Mouse (Mus musculus): ENCODE results near the gene Tspan32. TPM values are rescaled to one million over a fixed set of nuclear protein-coding genes. Genes with fewer than 3 reads are reported as not detected.

Tspan32 gene
- total RNA-seq (2021) = under 1 TPM; 0.22 to 0.47 TPM
- long read RNA-seq, experiment 1 = 0 reads
- long read RNA-seq, experiment 2, partial matches to known transcripts = 0 of 1 reads
- long read RNA-seq, experiment 2, other reads (novel, unspliced or antisense) = 0 of 1 reads

DNA sequence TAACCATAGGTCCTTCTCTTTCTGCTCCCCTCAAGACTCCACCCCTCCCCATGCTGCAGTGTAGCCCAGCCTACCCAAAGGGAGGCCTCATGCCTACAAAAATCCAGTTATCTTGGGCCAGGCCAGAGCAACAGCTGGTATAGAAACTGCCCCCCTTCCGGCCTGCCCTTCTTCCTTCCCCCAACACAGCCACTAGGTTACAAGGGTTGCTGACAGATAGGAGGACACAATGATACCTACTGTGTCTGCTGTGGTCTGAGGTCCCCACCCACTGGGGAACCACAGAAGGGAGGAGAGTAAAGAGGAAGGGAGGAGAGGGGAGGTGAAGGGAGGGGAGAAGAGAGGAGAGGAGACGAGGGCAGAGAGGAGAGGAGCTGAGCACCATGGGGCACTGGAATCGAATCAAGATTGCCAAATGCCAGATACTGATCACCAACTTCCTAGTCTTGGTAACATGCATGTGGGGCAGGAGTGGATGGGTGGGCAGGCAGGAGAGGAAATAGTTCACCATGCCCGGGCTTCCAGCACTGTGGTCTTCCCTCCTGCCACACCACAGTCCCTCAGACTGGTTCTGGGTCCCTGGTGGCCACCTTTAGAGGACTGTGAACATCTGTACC, at the start of gene Tspan32:
TSS of gene Tspan32 (plus strand) at position 320 of the 617 bp plus-strand sequence.
- no peak for DNase-seq
- intact Hi-C loops (cut with DNase I; ENCODE audit: low total_unique reads) = loop anchor here (5.0 to 10.0 kb wide), 2 partner anchors 132 to 470 kb away; partner anchors contain the start of gene Slc22a18

DNA sequence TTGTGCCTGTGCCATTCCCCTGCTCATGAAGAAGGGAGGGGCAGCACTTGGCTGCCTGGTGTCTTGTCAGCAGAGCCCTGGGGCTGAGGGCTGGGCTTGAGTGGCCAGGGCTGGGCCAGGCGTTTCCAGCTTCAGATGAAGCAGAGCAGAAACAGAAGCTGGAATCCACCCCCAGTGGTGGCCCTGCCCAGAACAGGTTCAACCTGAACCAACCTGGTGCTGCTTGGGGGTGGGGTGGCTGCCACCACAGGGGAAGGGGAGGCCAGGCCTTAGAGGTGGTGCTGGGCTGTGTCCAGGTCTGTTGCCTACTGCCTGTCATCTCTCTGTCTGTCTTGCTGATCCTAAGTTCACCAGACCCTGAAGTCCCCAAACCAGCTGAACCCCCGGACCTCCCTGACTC, 48.8 kb upstream of the Tspan32 start:
- intact Hi-C loops (cut with DNase I; ENCODE audit: low total_unique reads) = no loop called here
- DNase-seq = no peak

DNA sequence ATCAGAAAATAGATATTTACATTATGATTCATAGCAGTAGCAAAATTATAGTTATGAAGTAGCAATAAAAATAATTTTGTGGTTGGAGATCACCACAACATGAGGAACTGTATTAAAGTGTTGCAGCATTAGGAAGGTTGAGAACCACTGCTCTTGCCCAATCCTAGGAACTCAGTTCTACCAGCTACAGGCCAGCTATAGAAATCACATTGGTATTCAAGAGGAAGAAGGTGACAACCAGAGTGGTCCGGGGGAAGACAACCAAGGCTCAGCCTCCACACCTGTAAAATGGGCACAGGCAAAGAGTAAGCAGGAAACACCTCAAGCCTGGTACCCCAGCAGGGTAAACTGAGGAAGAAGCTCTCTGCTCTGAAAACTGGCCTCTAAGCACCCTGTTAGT, 46.0 kb upstream of the Tspan32 start:
- intact Hi-C loops (cut with DNase I; ENCODE audit: low total_unique reads) = no loop called here
- DNase-seq = no peak

DNA sequence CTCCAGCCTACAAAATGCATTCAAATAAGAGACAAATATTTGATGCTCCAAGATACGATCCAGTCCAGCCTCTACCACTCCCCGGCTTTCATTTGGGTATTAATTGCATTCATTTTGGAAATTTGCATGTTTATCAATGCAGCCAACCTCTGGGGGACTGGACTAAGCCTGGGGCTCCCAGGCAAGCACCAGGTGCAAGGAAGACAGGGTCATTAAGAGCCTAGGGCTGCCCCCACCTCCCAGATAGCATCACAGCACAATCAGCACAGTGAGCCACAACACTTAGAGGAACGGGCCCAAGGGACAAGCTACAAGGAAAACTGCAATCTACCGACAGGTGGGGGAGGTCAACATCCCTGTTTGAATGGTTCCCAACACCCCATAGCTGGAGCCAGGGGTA, 45.1 kb upstream of the Tspan32 start:
- no peak for DNase-seq
- intact Hi-C loops (cut with DNase I; ENCODE audit: low total_unique reads) = no loop called here

DNA sequence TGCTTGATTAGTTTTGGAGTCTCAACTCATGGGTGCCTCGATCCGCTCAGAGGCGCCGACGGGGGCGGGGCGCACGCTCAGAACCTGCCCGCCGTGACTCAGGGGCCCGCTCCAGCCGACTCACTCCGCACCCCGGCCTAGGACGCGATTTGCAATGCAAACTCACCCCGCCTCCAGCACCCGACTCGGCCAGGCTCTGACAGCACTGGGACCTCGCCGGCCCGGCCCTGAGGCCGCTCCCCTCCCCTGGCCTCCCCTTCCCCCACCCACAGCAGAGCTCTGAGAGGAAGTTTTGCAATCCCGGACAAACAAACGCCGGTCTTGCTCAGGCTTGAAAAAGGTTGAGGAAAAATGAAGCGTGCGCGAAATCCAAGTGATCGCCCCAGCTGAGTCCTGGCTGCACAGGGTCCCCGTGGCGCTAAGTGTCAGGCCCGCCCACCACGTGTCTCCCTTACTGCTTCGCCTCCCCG, 37.4 kb upstream of the Tspan32 start:
- intact Hi-C loops (cut with DNase I; ENCODE audit: low total_unique reads) = no loop called here
- DNase-seq = peak; percentile 25

DNA sequence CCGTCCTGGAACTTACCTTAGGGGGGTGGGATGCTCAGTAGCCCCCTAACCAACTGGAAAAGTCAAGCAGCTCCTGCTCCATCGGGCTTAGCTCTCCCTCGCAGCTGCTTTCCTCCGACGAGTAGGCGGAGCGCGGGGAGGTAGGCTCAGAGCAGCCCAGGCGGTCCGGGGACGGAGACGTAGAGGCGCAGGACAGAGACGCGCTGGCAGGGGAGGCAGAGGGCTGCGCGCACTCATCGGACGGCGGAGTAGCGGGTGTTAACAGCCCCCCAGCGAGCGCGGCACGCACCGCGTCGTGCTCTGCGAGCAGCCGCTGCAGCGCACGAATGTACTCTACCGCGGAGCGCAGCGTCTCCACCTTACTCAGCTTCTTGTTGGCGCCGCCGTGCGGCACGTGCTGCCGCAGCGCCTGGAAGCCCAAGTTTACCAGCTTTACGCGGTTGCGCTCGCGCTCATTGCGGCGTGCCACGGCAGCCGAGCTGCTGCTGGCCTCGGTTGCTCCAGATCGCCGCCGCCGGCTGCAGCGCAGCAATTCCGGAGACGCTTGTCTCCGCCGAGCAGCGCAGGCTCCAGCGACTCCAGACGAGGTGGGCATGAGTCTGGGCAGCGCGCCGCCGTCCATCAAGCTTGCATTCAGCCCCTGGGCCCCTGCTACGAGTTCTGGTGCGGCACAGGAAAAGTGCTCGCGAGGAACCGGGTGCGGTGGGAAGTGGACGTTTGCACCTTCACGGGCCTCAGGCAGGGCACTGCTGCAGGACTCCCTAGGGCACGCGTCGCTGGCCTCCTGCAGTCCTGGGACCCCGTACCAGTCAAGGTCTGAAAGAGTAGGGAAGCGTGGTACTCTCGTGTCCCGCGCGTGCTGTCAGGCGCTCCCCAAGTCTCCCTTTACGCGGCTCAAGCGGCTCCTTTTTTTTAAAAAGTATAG, 36.7 kb upstream of the Tspan32 start:
- intact Hi-C loops (cut with DNase I; ENCODE audit: low total_unique reads) = no loop called here
- peak; percentile 7 for DNase-seq

DNA sequence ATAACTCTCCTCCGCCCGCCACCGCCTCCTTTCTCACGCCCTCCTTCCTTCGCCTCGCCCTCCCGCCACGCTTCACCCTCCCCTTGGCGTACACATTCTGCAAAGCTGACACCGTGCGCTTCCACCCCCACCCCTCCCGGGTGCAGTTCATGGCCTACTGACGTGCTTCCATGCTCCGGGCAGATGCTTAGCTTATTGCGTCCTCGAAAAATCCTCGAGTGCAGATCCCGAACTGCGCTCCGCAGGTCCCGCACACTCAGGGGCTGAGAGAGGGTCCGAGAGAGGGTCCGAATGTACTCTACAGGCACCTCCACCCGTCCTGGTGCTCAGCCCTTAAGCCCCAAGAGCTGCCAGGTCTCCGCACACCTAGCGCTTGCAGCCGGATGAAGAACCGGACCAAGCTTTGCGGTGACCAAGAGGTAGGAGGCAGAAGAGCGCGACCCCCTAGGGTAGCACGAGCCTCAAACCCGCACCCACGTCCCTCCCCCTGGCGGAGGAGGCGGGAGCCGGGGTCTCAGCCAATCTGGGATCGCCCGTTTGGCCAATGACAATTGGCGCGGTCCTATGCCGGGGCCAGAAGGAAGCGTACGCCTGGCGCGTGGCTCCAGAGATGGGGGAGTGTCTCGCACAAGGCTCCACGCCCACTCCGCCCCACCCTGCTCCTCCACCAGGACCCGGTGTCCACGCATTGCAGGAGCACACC, 35.9 kb upstream of the Tspan32 start, which contains the start of gene Ascl2:
TSS of gene Ascl2 (minus strand) at position 456 of the 703 bp plus-strand sequence.
- no peak for DNase-seq
- intact Hi-C loops (cut with DNase I; ENCODE audit: low total_unique reads) = no loop called here

DNA sequence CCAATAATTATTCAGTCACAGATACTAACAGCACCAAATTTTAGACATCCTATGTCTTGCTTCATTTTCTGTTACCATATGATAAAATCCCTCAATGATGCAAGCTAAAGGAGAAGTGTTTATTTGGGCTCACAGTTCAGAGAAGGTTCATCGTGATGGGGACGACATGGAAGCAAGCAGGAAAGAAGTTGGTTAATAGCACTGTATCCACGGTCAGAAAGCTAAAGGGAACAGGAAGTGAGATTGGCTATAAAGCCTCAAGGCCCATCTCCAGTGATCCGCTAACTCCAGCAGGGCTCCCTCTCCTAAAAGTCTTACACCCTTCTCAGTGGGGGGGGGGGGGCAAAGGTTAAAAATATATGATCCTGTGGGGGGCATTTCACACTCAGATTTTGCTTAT, 22.9 kb upstream of the Tspan32 start:
- DNase-seq = no peak
- intact Hi-C loops (cut with DNase I; ENCODE audit: low total_unique reads) = no loop called here

DNA sequence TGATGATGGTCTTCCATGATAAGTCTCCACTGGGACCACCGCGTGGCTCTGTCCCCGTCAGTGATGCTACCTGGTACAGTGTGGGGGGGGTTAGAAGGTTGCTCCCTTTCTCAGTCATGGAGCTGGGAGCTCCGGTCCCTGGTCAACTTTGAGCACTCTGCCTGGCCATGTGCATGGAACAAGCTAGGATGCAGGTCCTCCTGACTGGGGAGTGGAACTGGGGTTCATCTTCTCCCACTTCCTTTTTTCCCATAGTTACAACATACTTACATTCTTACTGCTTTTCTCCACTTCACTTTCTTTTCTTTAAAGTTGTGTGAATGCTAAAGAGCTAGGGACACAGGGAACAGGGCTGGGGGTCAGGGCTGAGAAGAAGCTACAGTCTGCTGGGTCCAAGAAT, 19.7 kb upstream of the Tspan32 start:
- intact Hi-C loops (cut with DNase I; ENCODE audit: low total_unique reads) = no loop called here
- DNase-seq = no peak

DNA sequence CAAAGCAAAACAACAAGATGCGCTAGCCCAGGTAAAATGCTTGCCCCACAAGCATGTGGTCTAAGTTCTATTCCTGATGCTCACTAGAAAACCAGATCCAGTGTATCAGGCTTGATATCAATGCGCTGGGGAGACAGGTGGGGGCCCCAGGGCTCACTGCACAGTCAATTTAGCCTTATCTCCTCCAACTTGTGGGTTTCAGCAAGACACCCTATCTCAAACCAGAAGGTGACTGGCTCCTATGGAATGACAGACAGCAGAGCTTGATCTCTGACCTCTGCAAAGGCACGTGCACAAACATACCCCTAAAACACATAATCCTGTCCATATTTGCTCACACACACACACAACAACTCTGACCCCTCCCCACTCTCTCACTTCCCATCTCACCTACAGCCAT, 17.1 kb upstream of the Tspan32 start:
- intact Hi-C loops (cut with DNase I; ENCODE audit: low total_unique reads) = no loop called here
- DNase-seq = no peak

DNA sequence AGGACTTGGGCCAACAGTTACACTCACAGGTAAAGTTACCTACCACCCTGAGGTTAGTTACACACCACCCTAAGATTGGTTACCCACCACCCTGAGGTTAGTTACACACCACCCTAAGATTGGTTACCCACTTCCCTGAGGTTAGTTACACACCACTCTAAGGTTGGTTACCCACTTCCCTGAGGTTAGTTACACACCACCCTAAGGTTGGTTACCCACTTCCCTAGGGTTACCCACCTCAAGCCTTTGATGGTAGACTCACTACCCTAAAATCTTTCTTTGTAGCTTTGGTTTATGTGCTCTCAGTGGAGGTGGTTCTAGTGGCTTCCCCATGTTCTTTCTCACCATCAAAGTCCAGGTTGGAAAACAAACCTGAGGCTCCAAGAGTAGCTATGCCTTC, 9.8 kb upstream of the Tspan32 start:
- intact Hi-C loops (cut with DNase I; ENCODE audit: low total_unique reads) = no loop called here
- DNase-seq = no peak

DNA sequence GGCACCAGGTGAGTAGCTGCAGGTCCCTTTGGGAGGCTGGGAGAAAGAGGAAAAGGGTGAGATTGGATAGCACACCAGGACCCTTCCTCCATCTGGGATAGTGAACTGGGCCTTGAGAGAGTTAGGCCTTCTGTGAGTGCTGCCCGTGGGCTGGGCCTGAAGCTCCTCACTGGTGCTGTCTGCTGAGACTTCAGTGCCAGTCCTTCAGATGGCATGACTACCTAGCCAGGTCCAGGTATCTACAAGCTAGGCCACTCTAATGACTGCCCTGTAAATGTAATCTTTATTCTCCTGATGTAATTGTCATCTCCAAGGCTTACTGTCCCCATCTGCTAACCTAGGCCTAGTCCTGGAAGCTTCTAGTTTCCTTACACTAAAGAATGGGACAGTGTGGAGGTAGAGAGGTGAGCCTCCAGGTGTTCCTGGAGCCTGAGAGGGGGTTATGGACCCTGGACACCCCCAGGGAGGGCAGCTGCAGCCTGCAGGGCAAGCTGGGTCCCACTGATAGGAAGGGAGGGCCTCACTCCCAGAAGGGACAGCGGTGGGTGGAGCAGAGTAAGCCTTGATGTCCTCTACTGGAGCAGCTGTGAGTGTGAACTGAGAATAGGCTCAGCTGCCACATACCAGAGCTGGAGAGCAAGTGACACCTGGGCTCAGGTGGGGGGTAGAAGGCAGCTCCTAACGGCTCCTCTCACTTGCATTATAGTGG, 9.1 kb upstream of the Tspan32 start:
- intact Hi-C loops (cut with DNase I; ENCODE audit: low total_unique reads) = no loop called here
- no peak for DNase-seq

DNA sequence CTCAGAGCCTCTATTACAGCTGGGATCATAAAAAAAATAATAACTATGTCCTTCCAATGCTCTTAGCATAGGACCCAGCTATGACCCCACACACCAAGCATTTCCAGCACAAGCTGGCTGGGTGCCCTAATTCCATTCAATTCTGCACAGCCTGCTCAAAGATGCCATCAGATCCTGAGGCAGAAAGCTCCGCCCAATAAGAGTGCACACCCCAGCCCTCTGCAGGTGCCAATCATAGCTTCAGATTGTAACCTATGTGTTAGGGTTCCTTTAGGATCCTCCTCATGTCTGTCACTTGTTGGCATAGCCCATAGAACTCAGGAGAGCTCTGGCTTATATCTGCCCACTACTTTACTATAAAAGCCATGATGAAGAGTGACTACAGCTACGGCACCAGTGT, 7.8 kb upstream of the Tspan32 start:
- no peak for DNase-seq
- intact Hi-C loops (cut with DNase I; ENCODE audit: low total_unique reads) = no loop called here

DNA sequence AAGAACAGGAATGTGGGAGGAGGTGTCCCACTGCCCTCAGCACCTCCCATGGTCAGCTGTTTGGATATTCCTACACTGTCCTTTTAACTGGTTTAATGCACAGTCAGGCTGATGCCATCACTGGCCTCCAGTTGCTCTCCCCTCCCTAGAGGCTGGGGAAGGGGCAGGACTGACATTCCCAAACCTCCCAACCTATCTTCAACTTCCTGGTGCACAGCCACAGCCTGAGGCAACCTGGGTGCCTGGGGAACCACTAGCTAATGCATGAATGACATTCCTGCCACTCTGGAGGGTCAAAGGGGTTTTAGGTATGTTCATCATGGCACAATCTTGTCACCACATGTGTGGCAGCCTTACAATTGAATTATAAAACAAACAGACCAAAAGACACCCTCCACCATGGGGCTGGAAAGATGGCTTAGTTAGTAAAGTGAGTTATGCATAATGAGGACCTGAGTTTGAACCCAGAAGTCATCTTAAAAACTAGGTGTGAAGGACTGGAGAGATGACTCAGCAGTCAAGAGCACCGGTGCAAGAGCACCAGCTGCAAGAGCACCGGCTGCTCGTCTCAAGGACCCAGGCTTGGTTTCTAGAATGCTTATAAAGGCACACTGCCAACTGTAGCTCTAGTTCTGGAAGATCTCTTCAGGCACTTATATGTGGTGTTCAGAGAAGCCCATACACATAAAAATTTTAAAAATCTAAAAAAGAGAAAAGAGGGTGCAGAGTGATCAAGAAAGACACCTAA, 7.3 kb upstream of the Tspan32 start:
- intact Hi-C loops (cut with DNase I; ENCODE audit: low total_unique reads) = no loop called here
- no peak for DNase-seq

DNA sequence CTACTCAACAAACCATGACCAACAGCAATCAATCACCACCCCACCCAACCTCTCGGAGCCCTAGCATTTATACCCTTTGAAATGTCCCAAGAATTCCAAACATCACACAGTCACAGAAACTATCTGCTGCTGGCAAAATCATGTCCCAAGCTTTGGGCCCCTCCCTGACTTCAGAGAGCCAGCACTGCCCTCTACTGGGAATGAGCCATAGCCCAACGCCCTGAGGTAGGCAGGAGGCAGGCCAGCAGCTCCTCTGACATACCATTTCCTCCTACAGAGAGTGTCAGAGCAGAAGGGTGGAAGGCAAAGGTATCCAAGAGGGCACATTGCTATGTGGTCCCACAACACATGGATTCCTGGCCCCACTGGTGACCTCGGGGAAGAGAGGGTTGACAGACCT, 2.2 kb upstream of the Tspan32 start:
- intact Hi-C loops (cut with DNase I; ENCODE audit: low total_unique reads) = loop anchor here (10.0 kb wide), 1 partner anchor 472 kb away; the partner anchor contains the start of gene Slc22a18
- no peak for DNase-seq

DNA sequence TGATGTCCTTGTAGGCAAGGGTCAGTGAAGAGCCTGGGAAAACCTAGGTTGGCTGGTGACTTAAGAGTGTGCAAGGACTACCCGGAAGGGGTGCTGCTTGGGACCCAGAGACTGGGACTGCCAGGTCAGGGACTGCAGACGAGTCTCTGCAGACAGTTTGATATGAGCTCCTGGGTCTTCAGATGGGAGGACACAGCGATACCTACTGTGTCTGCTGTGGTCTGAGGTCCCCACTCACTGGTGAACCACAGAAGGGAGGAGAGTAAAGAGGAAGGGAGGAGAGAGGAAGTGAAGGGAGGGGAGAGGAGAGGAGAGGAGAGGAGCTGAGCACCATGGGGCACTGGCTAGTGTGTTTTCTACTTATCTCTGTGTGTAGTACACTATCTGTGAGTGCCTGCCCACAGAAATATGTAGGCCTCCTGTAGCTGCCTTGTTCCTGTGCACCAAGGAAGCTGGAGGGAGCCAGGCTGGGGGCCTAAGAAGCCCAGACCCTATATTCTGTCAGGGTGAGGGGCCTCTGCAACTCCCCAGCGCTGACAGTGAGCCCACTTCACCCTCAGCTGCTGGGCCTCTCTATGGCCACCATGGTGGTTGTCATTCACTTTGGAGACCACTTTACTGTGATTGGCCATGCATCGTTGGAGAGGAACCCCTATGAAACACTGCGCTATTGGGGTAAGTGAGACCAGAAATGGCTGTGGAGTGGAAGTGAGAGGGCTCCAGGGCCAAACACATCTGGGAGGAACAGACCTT, 674 bp downstream of the Tspan32 start:
- DNase-seq = no peak
- intact Hi-C loops (cut with DNase I; ENCODE audit: low total_unique reads) = loop anchor here (2.0 to 10.0 kb wide), 3 partner anchors 81 to 469 kb away; partner anchors contain the start of gene Slc22a18

DNA sequence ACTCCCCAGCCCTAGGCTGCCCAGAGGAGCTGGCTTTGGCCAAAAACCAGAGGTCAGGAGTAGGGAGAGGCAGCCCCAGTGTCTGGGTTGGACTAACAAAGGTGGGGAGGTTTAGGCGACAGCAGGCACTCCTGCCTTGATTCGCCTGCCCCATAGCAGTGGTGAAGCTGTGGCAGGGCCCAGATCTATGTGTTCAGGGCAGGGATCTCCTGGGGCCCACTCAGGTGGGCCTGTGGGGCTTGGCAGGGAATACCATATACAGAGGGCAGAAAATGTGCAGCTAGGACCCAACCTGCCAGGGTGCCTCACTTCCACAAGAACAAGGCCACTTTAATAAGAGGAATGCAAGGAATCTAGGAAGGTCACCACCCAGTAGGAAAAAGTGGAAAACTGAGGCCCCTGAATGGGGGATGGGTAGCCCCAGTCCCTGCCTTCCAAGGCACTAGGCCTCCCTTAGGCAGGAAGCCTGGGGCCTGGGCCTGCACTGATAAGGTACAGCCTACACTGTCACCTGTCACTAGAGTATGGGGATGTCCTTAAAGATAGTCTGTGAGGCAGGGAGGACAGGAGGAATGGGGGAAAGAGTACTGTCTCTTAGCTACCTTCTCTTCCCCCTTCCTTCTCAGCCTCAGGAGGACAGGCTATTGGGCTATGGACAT, 1.4 kb downstream of the Tspan32 start:
- intact Hi-C loops (cut with DNase I; ENCODE audit: low total_unique reads) = loop anchor here (2.0 to 10.0 kb wide), 3 partner anchors 81 to 469 kb away; partner anchors contain the start of gene Slc22a18

More for the DNA sequence above, 1.4 kb downstream of the Tspan32 start:
- DNase-seq = no peak
